Mouse (Mus musculus) left cerebral cortex, adult 2 months (tissue): ENCODE results near the gene Trio. TPM values are rescaled to one million over a fixed set of nuclear protein-coding genes. Genes with fewer than 3 reads are reported as not detected.

Experiments used
- DNase-seq, 2 experiments: peaks; one replicate each; pipeline ENCODE4 v3.0.0; 2021 to 2022; ENCODE audit warnings: low spot score in 2 of 2, mixed read lengths in 1 of 2; ENCODE audit errors: extremely low spot score in 1 of 2
- H3K27ac ChIP-seq: fragments of 200-600 bp; 2 replicates; pipeline ENCODE4 v1.8.1; 2022
- H3K4me3 ChIP-seq: fragments of 200-600 bp; 2 replicates; pipeline ENCODE4 v1.8.1; 2022
- CTCF ChIP-seq: fragments of 200-600 bp; IDR thresholded peaks from 2 replicates; pipeline ENCODE4 v1.8.1; 2022; ENCODE audit warnings: antibody characterized with exemption, mild to moderate bottlenecking, moderate library complexity
- intact Hi-C: fragments of 180-260 bp; cut with DNase I; formaldehyde crosslinking; loops from one replicate; pipeline ENCODE4 v1.15.1; 2025
- total RNA-seq, 2 experiments: library from RNA; stranded (reverse); gene quantifications; 2 replicates each; pipeline ENCODE4 v1.2.3; 2021

The Trio gene
- total RNA-seq, 2 experiments from 2014 or later = 252 to 279 TPM

- Histone ChIP-seq H3K27ac (no peak overlapping the region), H3K4me3 (no peak overlapping the region)
- no peak for DNase-seq
- TF ChIP-seq CTCF = no peak
- intact Hi-C loops = no loop called here
These were observed 43.7 kb downstream of the Trio start for GRCm38 (mm10) chr15:27981764-27982500.

DNA sequence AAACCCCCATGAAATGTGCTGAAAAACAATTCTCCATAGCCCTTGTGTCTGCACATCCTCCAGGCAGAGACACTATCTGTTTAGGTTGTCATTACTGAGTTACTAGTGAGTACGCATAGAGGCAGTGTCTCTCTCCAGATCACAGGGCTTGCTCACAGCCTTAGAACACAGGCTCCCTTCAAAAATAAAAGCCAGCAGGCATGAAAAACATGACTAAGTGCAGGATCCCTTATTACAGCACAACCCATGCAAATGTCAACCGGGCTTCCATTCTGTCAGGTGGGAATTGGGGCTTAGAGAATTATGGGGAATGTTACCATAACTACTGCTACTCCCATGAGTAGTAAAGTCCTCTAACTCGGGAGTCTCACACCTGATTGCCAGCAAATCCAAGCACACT lies 44.4 kb downstream of the Trio start:
- no peak overlapping the region for H3K4me3 ChIP-seq
- TF ChIP-seq CTCF = no peak
- no peak for DNase-seq
- intact Hi-C loops = no loop called here
- no peak overlapping the region for H3K27ac ChIP-seq

GRCm38 (mm10) chr15:27980436-27980835 lies 45.2 kb downstream of the Trio start:
- no peak overlapping the region for H3K4me3 ChIP-seq
- intact Hi-C loops = no loop called here
- DNase-seq = no peak
- no peak for TF ChIP-seq CTCF
- no peak overlapping the region for H3K27ac ChIP-seq

GRCm38 (mm10) chr15:27976950-27977349 lies 48.7 kb downstream of the Trio start:
- Histone ChIP-seq H3K27ac (no peak overlapping the region), H3K4me3 (no peak overlapping the region)
- intact Hi-C loops = no loop called here
- no peak for DNase-seq
- no peak for TF ChIP-seq CTCF

GRCm38 (mm10) chr15:27976366-27976765 lies 49.3 kb downstream of the Trio start:
- DNase-seq = no peak
- intact Hi-C loops = no loop called here

GRCm38 (mm10) chr15:27974637-27975036 lies 51.0 kb downstream of the Trio start:
- no peak for TF ChIP-seq CTCF
- Histone ChIP-seq H3K27ac (no peak overlapping the region), H3K4me3 (no peak overlapping the region)
- intact Hi-C loops = no loop called here
- no peak for DNase-seq

More at GRCm38 (mm10) chr15:27976366-27976765, 49.3 kb downstream of the Trio start:
- TF ChIP-seq CTCF = no peak
- Histone ChIP-seq H3K4me3 (no peak overlapping the region), H3K27ac (no peak overlapping the region)

- no peak for DNase-seq
- intact Hi-C loops = no loop called here
- Histone ChIP-seq H3K4me3 (no peak overlapping the region), H3K27ac (no peak overlapping the region)
- TF ChIP-seq CTCF = no peak
These were observed 57.5 kb downstream of the Trio start for GRCm38 (mm10) chr15:27968183-27968582.

DNA sequence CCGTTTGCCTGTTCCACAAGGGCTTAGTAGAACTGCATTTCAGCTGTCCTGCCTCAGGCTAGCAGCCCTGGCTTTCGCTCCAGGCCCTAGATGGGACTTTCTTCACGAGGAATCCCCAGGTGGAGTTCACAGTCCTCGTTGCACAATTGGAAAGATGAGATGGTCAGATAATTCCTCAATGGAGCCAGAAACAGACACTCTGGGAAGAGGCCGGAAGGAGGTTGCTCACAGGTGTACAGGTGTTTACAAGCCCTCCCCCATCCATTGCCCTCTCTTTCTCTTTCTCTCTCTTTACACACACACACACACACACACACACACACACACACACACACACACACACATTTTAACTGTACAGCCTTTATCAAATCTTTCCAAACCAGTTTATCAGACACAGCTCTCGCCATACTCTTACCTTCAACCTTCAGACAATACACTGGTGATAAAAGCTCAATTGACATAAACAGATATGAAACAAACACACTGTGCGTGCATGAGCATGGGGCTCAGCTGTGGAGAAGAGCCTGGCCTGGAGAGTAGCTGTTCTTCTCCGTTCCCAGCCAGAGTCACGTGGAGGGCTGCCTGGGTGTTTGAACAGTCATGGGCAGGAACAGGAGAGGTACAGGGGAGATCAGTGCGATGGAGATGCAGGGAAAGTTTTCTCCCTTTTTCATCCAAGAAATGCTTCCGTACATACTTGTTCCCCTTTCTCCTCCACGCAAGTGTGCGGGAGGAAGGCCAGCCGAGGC lies 58.3 kb downstream of the Trio start:
- no peak overlapping the region for H3K27ac ChIP-seq
- no peak for DNase-seq
- no peak overlapping the region for H3K4me3 ChIP-seq
- no peak for TF ChIP-seq CTCF
- intact Hi-C loops = no loop called here

DNA sequence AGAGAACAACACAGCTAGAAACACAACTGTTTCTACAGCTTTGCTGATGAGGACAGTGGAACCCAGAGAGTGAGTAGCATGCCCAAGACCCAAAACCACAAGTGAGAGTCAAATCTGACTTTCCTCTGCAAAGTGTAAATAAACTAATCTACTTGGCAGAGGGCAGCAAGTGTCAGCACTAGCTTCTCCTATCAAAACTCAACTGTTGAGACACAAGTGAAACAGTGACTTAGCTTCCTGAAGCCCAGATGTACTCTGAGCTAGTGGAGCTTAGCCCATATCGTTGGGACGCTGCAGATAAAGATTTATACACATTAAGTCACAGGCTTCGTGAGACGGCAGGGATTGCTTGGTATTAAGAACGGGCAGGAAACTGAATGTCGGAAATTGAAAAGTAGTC lies 60.8 kb downstream of the Trio start:
- no peak for DNase-seq
- Histone ChIP-seq H3K4me3 (no peak overlapping the region), H3K27ac (no peak overlapping the region)
- intact Hi-C loops = no loop called here
- no peak for TF ChIP-seq CTCF

- no peak for DNase-seq
- no peak overlapping the region for H3K27ac ChIP-seq
- H3K4me3 ChIP-seq = no peak overlapping the region
- intact Hi-C loops = no loop called here
- no peak for TF ChIP-seq CTCF
These were observed 62.1 kb downstream of the Trio start for GRCm38 (mm10) chr15:27963506-27963905.

DNA sequence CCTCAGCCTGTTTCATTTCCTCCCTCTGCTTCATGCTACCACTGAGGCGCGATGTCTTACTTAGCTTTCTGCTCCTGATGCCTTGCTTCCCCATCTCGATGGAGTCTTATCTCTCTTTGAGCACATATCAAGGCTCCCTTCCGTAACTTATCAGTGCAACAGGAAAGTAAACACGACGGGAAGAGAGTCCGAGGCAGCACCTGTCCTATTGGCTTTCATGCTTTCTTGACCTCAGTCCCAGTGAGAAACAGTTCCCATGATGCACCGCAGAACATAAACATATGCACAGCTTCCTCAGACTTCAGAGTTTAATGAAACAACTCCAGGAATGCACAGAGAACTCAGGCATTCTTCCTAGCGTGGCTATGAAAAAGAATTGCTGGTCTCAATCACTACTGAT lies 65.0 kb downstream of the Trio start:
- Histone ChIP-seq H3K27ac (no peak overlapping the region), H3K4me3 (no peak overlapping the region)
- no peak for DNase-seq
- intact Hi-C loops = no loop called here
- TF ChIP-seq CTCF = no peak

- intact Hi-C loops = no loop called here
- Histone ChIP-seq H3K4me3 (no peak overlapping the region), H3K27ac (peak overlapping the region; percentile 44; the same call in 1 of the 2 replicates)
- no peak for TF ChIP-seq CTCF
- no peak for DNase-seq
These were observed 67.8 kb downstream of the Trio start for GRCm38 (mm10) chr15:27957867-27958266.
